Mouse (Mus musculus) ES-Bruce4 (cell line): ENCODE measurements at regions not wholly inside any gene's neighbourhood (a gene's known extent, or its start where the extent isn't known, plus 50 kb on each side); places are given as distances from the start of the nearest gene placed in this dataset.

Experiments
- CTCF ChIP-seq: IDR thresholded peaks from one replicate; pipeline ENCODE4 v1.8.1; 2011; ENCODE audit warnings: low read depth, low read length
- POLR2A ChIP-seq: IDR thresholded peaks from one replicate; pipeline ENCODE4 v1.8.1; 2011; ENCODE audit warnings: low read length; ENCODE audit not compliant: insufficient read depth

- no peak for TF ChIP-seq CTCF
- no peak for TF ChIP-seq POLR2A
Measured at GRCm38 (mm10) chr3:139988938-139989337, 783.4 kb downstream of the Stpg2 start.
